Mouse (Mus musculus) lung, embryonic 15.5 days (tissue): ENCODE results near the gene Dpf3. TPM values are rescaled to one million over a fixed set of nuclear protein-coding genes. Genes with fewer than 3 reads are reported as not detected.

ENCODE experiments used
- ATAC-seq: fragments of 200-750 bp; cut with Nextera tagmentation; 2 replicates; pipeline ENCODE4 v1.8.0; 2017; ENCODE audit warnings: moderate number of reproducible peaks, borderline replicate concordance; ENCODE audit not compliant: low FRiP score, low TSS enrichment; ENCODE audit errors: extremely low read depth
- H3K27ac ChIP-seq: fragments of 300-500 bp; sonication (generic); 2 replicates; pipeline ENCODE4 v1.5.1; 2015; ENCODE audit warnings: moderate library complexity, mild to moderate bottlenecking, inconsistent platforms
- H3K27me3 ChIP-seq: fragments of 300-500 bp; sonication (generic); 2 replicates; pipeline ENCODE4 v1.6.1; 2015; ENCODE audit warnings: inconsistent platforms
- H3K36me3 ChIP-seq: fragments of 300-500 bp; sonication (generic); 2 replicates; pipeline ENCODE4 v1.6.1; 2015; ENCODE audit warnings: inconsistent platforms
- H3K4me1 ChIP-seq: fragments of 300-500 bp; sonication (generic); 2 replicates; pipeline ENCODE4 v1.6.1; 2015; ENCODE audit warnings: inconsistent platforms
- H3K4me2 ChIP-seq: fragments of 300-500 bp; sonication (generic); 2 replicates; pipeline ENCODE4 v1.6.1; 2015; ENCODE audit warnings: inconsistent platforms, mild to moderate bottlenecking, moderate library complexity
- H3K4me3 ChIP-seq: fragments of 300-500 bp; sonication (generic); 2 replicates; pipeline ENCODE4 v1.5.1; 2015; ENCODE audit warnings: mild to moderate bottlenecking, inconsistent platforms
- H3K9ac ChIP-seq: fragments of 300-500 bp; sonication (generic); 2 replicates; pipeline ENCODE4 v1.6.1; 2015; ENCODE audit warnings: inconsistent platforms
- H3K9me3 ChIP-seq: fragments of 300-500 bp; sonication (generic); 2 replicates; pipeline ENCODE4 v1.6.1; 2016; ENCODE audit warnings: inconsistent platforms
- WGBS: fragments of 180-500 bp; shearing (Covaris S2); methylation state at CpG from one replicate; pipeline ENCODE4 v1.1.7; 2015; 5-methylcytosine and 5-hydroxymethylcytosine counted together
- polyA plus RNA-seq: library from polyadenylated mRNA; unstranded; fragments of >200 nt; fragmentation: Nextera tagmentation; extraction: Ambion mirVana; gene quantifications from 2 replicates; pipeline ENCODE4 v1.2.1, GENCODE M21; 2015

Gene Dpf3
- polyA plus RNA-seq, 1 experiment from 2014 or later, result 3.7 TPM

GRCm38 (mm10) chr12:83201674-83202073 lies 285.8 kb downstream of the Dpf3 start:
- Histone ChIP-seq H3K4me1 (no peaks in the 10 kb centered on the region), H3K27ac (no peak overlapping the region), H3K4me3 (no peak overlapping the region), H3K9ac (no peak overlapping the region), H3K36me3 (no peaks in the 10 kb centered on the region), H3K9me3 (no peaks in the 10 kb centered on the region), H3K27me3 (no peaks in the 10 kb centered on the region), H3K4me2 (no peak overlapping the region)
- WGBS, result 33% methylated on average over 3 of the region's 3 CpGs
- no peak for ATAC-seq

GRCm38 (mm10) chr12:83180561-83180960 lies 307.0 kb downstream of the Dpf3 start:
- no peak overlapping the region for H3K9ac ChIP-seq
- H3K9me3 ChIP-seq, result no peaks in the 10 kb centered on the region
- no peak overlapping the region for H3K4me2 ChIP-seq
- H3K36me3 ChIP-seq, result no peaks in the 10 kb centered on the region
- no peak overlapping the region for H3K4me3 ChIP-seq
- 61% methylated on average over 6 of the region's 6 CpGs for WGBS
- no peaks in the 10 kb centered on the region for H3K27me3 ChIP-seq
- H3K27ac ChIP-seq, result no peak overlapping the region
- ATAC-seq, result no peak
- H3K4me1 ChIP-seq, result no peaks in the 10 kb centered on the region

- Histone ChIP-seq H3K4me1 (no peaks in the 10 kb centered on the region), H3K9me3 (no peaks in the 10 kb centered on the region), H3K36me3 (no peaks in the 10 kb centered on the region), H3K9ac (no peak overlapping the region), H3K27me3 (no peaks in the 10 kb centered on the region), H3K4me2 (no peak overlapping the region), H3K27ac (no peak overlapping the region), H3K4me3 (no peak overlapping the region)
- 77% methylated on average over 1 of the region's 1 CpGs for WGBS
- ATAC-seq, result no peak
These were observed 307.7 kb downstream of the Dpf3 start for GRCm38 (mm10) chr12:83179860-83180259.

- no peaks in the 10 kb centered on the region for H3K4me1 ChIP-seq
- H3K27me3 ChIP-seq, result no peaks in the 10 kb centered on the region
- ATAC-seq, result no peak
- H3K9ac ChIP-seq, result no peak overlapping the region
- H3K27ac ChIP-seq, result no peak overlapping the region
- no peaks in the 10 kb centered on the region for H3K9me3 ChIP-seq
- WGBS, result 58% methylated on average over 2 of the region's 2 CpGs
- H3K4me3 ChIP-seq, result no peak overlapping the region
- H3K36me3 ChIP-seq, result no peaks in the 10 kb centered on the region
- H3K4me2 ChIP-seq, result no peak overlapping the region
These were observed 308.7 kb downstream of the Dpf3 start for GRCm38 (mm10) chr12:83178770-83179169.

GRCm38 (mm10) chr12:83169495-83170209 lies 317.9 kb downstream of the Dpf3 start:
- no peak overlapping the region for H3K4me3 ChIP-seq
- H3K36me3 ChIP-seq, result no peaks in the 10 kb centered on the region
- H3K27me3 ChIP-seq, result no peaks in the 10 kb centered on the region
- ATAC-seq, result no peak
- no peak overlapping the region for H3K27ac ChIP-seq
- no peaks in the 10 kb centered on the region for H3K4me1 ChIP-seq
- H3K9ac ChIP-seq, result no peak overlapping the region
- 32% methylated on average over 12 of the region's 12 CpGs for WGBS
- no peaks in the 10 kb centered on the region for H3K9me3 ChIP-seq
- H3K4me2 ChIP-seq, result no peak overlapping the region

GRCm38 (mm10) chr12:83168310-83168709 lies 319.2 kb downstream of the Dpf3 start:
- Histone ChIP-seq H3K27me3 (no peaks in the 10 kb centered on the region), H3K4me2 (no peak overlapping the region), H3K4me1 (no peaks in the 10 kb centered on the region), H3K4me3 (no peak overlapping the region), H3K27ac (no peak overlapping the region), H3K36me3 (no peaks in the 10 kb centered on the region), H3K9me3 (no peaks in the 10 kb centered on the region), H3K9ac (no peak overlapping the region)
- no peak for ATAC-seq
- WGBS, result 62% methylated on average over 6 of the region's 6 CpGs

- 34% methylated on average over 1 of the region's 1 CpGs for WGBS
- Histone ChIP-seq H3K4me3 (no peak overlapping the region), H3K9me3 (no peaks in the 10 kb centered on the region), H3K4me2 (no peak overlapping the region), H3K27ac (no peak overlapping the region), H3K36me3 (no peaks in the 10 kb centered on the region), H3K9ac (no peak overlapping the region), H3K4me1 (no peaks in the 10 kb centered on the region), H3K27me3 (no peaks in the 10 kb centered on the region)
- no peak for ATAC-seq
These were observed 322.5 kb downstream of the Dpf3 start for GRCm38 (mm10) chr12:83165058-83165457.

Other genes starting within 250 kb of the Dpf3 start
- 21.9 and 24.0 TPM in 2 replicates for gene Dcaf4, start 32.8 kb upstream of the Dpf3 start, polyA plus RNA-seq
- 16.9 and 19.0 TPM in 2 replicates for gene Zfyve1, start 109.5 kb upstream of the Dpf3 start, polyA plus RNA-seq
- 227 and 250 TPM in 2 replicates for gene Rbm25, start 143.5 kb upstream of the Dpf3 start, polyA plus RNA-seq
- gene Psen1, start 200.4 kb upstream of the Dpf3 start, polyA plus RNA-seq, result 51.7 and 52.6 TPM in 2 replicates